Mouse (Mus musculus) fat pad, adult 2 months (tissue): ENCODE data around the gene Col4a4.

Source experiments
- DNase-seq: peaks from one replicate; pipeline ENCODE4 v3.0.0-alpha.2; 2011; ENCODE audit warnings: low read depth, low spot score; ENCODE audit errors: extremely low read depth

Col4a4 gene

DNA sequence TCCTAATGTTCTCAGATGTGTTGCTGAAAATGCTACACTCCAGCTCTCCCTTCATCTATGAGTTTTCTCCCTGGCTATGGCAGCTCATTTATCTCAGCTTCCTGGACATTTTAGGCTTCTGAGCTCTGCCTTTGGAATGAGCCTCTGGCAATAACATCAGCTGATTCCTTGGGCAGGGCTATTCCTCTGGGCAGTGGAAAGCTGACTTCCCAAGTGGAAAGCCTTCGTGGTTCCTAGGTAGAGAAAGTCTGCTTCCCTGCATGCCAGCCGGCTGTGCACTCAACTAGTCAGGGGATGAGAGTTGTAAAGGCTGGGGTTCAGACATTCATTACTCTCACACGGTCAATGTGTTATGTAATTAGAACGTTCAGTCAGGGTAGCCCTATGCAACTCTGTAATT, 8.3 kb downstream of the Col4a4 start:
- DNase-seq = no peak

DNA sequence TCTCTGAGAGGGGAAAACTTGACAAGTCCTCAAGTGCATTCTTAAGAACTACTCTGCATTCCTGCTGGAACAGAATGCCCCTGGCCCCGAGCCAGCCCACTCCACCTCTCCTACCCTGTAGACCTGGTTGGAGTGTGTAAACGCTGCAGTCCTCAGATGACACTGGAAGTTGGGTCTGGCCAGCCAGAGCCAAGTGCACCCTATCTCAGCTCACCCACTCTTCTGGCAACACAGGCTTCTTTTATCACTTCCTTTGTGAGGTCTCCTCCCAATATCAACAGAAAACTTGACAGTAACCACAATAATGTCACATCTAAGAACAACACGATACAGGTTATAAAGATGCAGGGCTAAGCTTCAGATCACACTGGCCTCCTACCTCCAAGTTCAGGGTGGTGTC, 8.7 kb downstream of the Col4a4 start:
- no peak for DNase-seq

DNA sequence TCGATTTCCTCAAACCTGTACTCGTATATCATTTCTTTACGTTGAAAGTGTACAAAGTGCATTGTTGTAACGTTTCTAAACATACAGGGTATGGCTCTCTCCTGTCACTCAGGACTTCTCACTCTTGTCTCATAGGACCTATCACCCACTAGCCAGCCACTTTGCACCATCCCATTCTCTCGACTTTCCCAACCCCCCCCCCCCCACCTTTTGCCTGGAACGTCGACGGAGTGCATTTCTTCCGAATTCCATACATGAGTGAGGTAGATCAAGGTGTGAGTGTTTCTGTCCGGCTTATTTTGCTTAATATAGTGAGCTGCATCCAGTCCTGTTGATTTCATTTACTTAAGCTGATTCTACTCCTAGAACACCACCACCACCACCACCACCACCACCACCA, 9.3 kb downstream of the Col4a4 start:
- no peak for DNase-seq

GRCm38 (mm10) chr1:82576182-82576581, 10.5 kb downstream of the Col4a4 start:
- DNase-seq = no peak

DNA sequence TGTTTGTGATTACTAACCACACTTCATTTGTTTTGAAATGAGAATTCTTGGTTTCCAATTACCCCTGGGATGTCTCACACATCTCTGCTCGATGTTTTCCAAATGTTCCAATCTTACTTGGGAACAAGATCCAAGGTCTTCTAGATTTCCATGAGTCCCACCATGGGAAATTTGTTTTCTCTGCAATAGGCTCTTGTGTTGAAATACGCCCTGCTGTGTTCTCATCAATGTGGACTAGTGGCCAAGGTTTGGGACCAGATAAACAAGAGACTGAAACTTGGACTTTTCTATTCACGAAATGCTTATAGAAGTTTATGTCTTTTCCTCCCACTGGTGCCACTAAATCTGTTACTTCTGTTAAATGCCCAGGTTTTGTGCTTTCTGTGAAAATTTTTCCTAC, 11.0 kb downstream of the Col4a4 start:
- DNase-seq = no peak

DNA sequence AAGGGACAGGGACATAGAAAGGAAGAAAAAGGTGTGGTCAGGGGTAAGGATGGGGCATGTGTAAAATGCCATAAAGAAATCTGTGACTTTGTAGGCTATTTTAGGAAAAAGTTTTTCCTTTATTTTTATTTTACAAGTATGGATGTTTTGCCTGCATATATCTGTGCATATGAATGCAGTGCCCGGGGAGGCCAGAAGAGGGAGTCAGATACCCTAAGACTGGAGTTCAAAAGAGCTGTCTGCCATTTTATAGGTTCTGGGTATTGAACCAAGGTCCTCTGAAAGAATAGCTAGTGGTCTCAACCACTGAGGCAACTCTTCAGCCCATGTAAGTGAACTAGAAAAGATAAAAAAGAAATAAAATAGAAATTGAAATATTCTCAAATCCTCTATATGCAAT, 14.9 kb downstream of the Col4a4 start:
- DNase-seq = no peak

DNA sequence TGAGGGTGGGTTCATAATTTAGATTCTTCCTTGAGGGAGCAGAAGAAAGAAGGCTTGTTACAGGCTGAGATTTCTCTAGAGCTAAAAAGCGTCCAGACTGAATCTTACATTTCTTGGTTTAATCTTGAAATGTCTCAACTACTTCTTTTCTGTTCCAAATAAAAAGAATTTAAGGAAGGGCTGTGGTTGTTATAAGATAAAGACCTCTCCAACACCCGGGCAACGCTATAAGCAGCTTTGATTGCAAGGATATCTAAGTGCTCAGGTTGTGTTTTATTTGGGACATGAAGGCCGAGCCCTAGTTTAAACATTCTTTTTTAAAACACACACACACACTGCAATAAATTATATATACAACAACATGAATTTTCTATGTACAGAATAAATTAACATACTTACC, 17.2 kb downstream of the Col4a4 start:
- no peak for DNase-seq

DNA sequence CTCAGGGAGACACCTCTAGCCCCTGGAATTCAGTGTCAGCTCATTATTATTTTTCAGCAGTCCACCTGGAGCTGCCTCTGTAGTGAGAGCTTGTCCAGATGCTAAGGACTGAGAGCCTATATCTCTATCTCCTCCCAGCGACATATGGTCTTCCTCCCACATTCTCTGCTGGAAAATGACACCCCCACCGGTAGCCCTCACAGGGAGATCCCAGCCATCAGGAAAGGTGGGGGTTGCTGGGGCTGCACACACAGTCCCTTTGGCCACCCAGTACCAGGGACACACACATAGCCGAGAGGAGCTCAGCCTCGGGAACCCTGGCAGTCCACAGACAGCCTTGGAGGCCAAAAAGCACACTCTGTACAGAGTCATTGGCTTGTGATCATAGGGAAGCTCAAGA, 26.4 kb downstream of the Col4a4 start:
- no peak for DNase-seq

- no peak for DNase-seq
Observed at GRCm38 (mm10) chr1:82554889-82555288, 31.8 kb downstream of the Col4a4 start.

- no peak for DNase-seq
Observed at GRCm38 (mm10) chr1:82554443-82554850, 32.2 kb downstream of the Col4a4 start.

GRCm38 (mm10) chr1:82545199-82545960, 41.3 kb downstream of the Col4a4 start:
- DNase-seq = no peak

- DNase-seq = no peak
Observed at GRCm38 (mm10) chr1:82544419-82545185, 42.0 kb downstream of the Col4a4 start.

DNA sequence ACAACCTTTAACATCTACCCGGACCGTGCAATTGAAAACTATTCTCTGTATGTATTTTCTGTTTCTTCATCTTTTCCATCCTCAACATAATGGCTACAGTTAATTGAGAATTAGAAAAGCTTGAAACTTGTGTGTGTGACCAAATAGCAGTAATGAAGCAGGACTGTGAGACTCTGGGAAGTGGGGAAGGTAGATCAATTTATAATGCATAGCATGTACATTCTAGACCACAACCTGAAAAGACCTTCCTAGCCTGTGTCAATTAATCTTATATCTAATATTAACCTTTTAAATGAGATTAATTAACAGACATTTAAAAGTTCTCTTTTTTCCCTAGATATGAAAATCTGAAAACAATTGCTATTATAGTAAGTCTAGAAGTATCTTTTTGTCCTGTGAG, 42.7 kb downstream of the Col4a4 start:
- no peak for DNase-seq

DNA sequence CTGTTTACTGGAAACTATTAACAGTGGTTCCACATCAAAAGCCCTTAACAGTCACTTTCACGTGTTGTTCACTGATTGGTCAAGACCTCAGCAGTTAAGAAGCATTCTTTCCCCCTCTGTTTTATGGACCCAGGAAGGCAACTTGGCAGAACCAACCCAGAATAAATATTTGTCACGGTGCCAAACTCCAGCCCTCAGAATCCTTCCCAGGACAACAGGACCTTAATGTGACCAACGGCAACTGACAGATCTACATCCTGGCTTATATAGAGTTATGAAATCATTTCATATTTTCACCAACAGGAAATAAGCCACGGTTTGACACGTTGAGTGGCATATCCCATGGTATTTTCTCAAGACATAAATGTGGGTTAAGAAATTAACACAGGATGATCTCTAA, 46.6 kb downstream of the Col4a4 start:
- DNase-seq = no peak

DNA sequence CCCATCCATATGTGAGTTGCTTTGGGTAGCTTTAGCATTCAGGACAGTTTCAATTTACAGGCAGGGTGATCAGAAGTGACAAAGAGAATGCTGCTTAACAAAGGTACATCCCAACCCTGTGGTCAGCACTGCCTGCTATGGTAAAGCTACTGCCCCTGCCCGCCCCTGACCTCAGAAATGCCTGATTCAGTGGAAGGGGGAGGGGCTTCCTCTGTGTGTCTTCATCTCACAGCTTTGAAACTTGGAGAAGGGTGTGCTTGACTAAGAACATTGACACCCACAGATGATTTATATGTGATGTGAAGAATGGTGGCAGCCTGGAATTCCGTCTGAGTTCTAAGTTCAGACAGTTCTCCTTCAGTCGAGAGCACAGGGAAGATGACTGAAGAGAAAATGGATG, 48.8 kb downstream of the Col4a4 start:
- no peak for DNase-seq

DNA sequence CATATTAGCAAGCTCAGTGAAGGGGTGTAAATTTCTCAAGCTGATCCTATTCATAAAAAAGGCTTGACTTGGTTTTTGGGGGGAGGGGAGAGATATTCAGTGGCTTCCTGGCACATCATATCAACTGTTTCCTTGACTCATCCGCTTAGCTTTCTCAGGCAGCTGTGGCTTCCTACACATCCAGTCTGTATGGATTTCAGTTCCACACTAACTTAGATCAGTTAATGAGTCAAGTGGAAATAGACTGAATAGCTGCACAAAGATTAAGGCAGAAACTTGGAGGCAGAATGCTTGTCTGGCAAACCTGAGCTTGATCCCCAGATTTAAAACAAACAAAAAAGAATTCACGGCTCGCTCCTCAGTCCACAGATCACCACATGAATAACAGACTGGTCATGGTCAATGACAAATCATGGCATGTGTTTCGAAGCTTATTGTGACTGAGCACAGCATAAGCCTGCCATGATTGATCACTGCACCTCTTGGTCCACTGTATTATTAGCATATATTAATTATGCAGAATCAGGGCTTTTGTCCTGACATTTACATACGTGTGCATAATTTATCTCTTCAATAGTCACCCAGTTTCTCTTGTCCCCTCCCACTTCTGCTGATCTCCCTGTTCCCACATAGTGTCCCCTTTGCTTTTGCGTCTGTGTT, 50.0 kb downstream of the Col4a4 start:
- no peak for DNase-seq

DNA sequence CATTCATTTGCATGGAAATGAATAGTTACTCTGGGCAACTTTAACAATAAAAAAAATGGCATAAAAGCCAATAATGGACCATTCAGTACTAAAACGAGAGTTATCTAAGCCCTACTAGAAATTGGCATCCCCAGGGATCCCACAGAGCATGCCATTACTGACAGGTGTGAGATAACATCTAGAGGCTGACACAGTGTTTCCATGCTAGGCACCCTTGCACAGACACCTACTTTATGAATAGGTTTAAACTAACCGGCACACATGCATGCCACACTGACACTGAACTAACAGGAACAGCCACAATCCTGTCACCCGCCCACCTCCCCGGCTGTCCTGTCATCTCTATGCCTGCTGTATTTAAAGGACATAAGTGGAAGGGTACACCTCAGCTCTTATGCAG, 58.7 kb downstream of the Col4a4 start:
- DNase-seq = no peak

GRCm38 (mm10) chr1:82491954-82492353, 94.7 kb downstream of the Col4a4 start:
- no peak for DNase-seq

DNA sequence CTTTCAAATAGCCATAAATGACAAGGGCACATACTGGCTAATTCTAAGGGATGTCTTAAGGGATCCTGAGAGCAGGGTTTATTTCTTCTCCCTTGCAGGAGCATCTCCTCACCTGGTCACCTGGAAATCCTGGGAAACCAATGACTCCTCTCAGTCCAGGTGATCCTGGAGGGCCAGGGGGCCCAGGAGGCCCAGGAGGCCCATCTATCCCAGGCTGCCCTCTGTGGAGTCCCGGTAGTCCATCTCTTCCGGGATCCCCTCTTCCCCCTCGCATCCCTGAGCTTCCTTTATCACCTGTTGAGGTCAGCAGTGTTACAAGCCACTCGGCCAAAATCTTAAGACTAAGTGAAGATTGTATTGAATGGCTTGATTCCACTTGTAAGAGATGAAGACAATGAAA, 100.3 kb downstream of the Col4a4 start:
- DNase-seq = no peak

DNA sequence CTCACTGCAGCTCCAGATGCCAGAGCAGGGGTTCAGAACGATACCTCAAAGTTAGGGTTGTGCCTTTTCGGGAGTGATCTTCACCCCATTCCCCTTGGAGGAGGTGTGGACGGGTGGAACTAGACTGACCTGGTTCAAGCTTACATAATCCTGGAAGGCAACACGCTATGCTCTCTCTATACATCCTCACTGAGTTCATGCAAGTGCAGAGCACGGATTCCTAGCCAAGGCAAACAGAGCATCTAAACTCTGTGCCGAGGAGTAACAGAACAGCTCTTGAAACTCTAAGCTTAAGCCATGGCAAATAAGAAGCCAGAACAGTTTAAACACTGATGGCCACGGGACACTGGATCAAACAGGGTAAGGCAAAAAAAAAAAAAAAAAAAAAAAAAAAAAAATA, 104.3 kb downstream of the Col4a4 start:
- DNase-seq = peak; percentile 83

DNA sequence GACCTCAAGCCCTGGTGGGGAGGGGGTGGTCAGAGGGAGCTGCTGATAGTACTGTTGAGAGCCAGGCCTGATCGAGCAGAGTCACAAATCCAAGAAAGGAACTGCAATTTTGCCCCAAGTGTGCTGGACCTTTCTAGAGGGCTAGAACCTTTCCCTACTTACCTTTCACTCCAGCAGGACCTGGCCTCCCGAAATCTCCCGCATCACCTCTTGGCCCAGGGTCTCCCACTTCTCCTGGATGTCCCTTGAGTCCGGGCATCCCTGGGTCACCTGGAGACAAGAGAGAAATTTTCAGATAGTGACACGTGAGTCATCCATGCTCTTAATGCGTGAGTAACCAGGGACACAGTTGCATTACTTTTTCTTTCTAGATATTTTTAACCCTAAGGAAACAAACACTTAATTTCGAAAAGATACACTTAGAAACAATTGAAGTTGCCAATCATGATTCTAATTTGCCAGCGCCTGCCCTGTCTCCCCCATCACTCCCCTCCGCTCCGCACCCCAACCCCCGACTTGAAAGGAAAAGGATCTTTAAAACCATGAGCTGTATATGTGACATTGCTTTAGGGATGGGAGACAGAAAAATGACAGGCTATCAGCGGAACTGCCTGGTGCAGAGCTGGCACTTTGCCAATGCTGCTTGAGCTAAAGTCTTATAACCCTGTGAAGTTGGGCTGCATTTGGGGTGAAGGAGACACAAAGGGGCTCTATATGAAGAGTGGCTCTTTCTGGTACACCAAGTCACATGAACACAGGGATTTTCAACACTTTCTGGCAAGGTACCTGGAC, 106.8 kb downstream of the Col4a4 start:
- no peak for DNase-seq
